Mouse (Mus musculus) hematopoietic stem cell, adult 5-6 weeks (primary cell): ENCODE measurements around the gene G6pc2. TPM values are rescaled to one million over a fixed set of nuclear protein-coding genes. Genes with fewer than 3 reads are reported as not detected.

Source experiments
- ATAC-seq, 2 experiments: fragments of 125-278 bp in 1 of 2; replicated peaks in 1 of 2; 2 replicates each; pipeline ENCODE4 v1.8.0; 2016 to 2017; ENCODE audit warnings: inconsistent platforms in 2 of 2, mild to moderate bottlenecking in 2 of 2, moderate number of reproducible peaks in 2 of 2, low read depth in 1 of 2, moderate TSS enrichment in 1 of 2; ENCODE audit not compliant: low FRiP score in 2 of 2, poor library complexity in 2 of 2, severe bottlenecking in 2 of 2, insufficient read depth in 1 of 2, low TSS enrichment in 1 of 2
- total RNA-seq: library from RNA; stranded (forward); fragments of 172-1452, 232-1000 nt; gene quantifications from 2 replicates; pipeline ENCODE4 v1.2.3, GENCODE M21; 2017

G6pc2 gene
- total RNA-seq = not detected in 2 replicates

- no peak for ATAC-seq
Observed at GRCm38 (mm10) chr2:69210773-69211172, at the start of gene G6pc2. Gene G6pc2 (plus strand): TSS chr2:69211073.

GRCm38 (mm10) chr2:69170395-69171077, 40.3 kb upstream of the G6pc2 start:
- no peak for ATAC-seq

- no peak for ATAC-seq
Observed at GRCm38 (mm10) chr2:69175296-69175695, 35.6 kb upstream of the G6pc2 start.

- no peak for ATAC-seq
Observed at GRCm38 (mm10) chr2:69179721-69180120, 31.2 kb upstream of the G6pc2 start.

GRCm38 (mm10) chr2:69187990-69188389, 22.9 kb upstream of the G6pc2 start:
- ATAC-seq = no peak

GRCm38 (mm10) chr2:69188732-69189131, 22.1 kb upstream of the G6pc2 start:
- no peak for ATAC-seq

GRCm38 (mm10) chr2:69189222-69189621, 21.7 kb upstream of the G6pc2 start:
- no peak for ATAC-seq

GRCm38 (mm10) chr2:69191059-69191458, 19.8 kb upstream of the G6pc2 start:
- no peak for ATAC-seq

- ATAC-seq = no peak
Observed at GRCm38 (mm10) chr2:69193555-69193954, 17.3 kb upstream of the G6pc2 start.

GRCm38 (mm10) chr2:69205185-69205584, 5.7 kb upstream of the G6pc2 start:
- ATAC-seq = no peak

GRCm38 (mm10) chr2:69205791-69206351, 5.0 kb upstream of the G6pc2 start, which contains the start of gene Spc25:
Gene Spc25 (minus strand): TSS chr2:69206194.
- ATAC-seq = peak; percentile 100

GRCm38 (mm10) chr2:69206523-69206922, 4.3 kb upstream of the G6pc2 start:
- no peak for ATAC-seq

GRCm38 (mm10) chr2:69209684-69210083, 1.2 kb upstream of the G6pc2 start:
- ATAC-seq = no peak

GRCm38 (mm10) chr2:69212652-69213051, 1.8 kb downstream of the G6pc2 start:
- no peak for ATAC-seq

- no peak for ATAC-seq
Observed at GRCm38 (mm10) chr2:69215242-69215641, 4.4 kb downstream of the G6pc2 start.

GRCm38 (mm10) chr2:69221868-69222416, 11.1 kb downstream of the G6pc2 start:
- no peak for ATAC-seq

GRCm38 (mm10) chr2:69222815-69223214, 11.9 kb downstream of the G6pc2 start:
- ATAC-seq = no peak

GRCm38 (mm10) chr2:69224724-69225123, 13.9 kb downstream of the G6pc2 start:
- no peak for ATAC-seq

GRCm38 (mm10) chr2:69226876-69227275, 16.0 kb downstream of the G6pc2 start:
- no peak for ATAC-seq
